Mouse (Mus musculus) 3134 (cell line): ENCODE measurements around the gene Spocd1.

Experiments
- DNase-seq: peaks from one replicate; pipeline ENCODE4 v3.0.0-alpha.2; 2011; ENCODE audit warnings: low spot score; ENCODE audit not compliant: insufficient read length; ENCODE audit errors: extremely low read depth

Gene Spocd1

DNA sequence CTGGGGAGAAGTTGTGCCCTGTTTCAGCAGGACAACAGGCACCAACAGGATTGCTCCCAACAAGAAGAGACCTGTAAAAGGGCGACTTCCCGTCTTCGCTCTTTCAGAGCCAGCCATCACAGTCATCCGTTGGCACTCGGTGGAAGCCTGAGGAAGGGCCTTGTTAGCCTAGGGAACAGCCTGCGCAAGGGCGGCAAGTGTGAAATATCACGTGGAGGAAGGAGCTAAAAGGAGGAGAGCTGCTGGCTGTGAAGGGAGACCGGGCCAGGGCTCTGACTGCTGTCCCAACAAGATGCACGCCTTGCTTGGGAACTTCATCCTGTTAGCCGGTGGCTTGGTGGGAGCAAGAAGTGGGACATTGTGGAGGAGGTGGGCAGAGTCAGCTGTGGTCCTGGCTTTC lies 69.1 kb downstream of the Spocd1 start:
- no peak for DNase-seq

DNA sequence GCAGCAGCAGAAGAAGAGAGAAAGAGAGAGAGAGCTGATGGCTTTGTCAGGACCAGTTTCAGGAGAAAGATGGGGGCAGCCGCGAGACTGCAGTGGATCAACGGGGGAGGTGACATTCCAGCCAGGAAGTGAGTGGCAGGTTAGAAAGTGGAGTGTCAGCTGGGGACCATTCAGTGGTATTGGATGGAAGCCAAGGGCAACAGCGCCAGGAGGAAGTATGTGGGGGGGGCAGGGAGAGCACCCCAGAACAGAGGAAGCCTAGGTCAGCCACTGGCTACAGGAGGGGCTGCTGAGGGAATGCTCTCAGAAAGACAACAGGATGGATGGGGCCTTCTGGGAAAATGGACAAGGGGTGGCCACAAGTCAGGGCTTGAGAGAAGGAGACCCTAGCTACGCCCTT lies 72.7 kb downstream of the Spocd1 start:
- DNase-seq, result no peak

DNA sequence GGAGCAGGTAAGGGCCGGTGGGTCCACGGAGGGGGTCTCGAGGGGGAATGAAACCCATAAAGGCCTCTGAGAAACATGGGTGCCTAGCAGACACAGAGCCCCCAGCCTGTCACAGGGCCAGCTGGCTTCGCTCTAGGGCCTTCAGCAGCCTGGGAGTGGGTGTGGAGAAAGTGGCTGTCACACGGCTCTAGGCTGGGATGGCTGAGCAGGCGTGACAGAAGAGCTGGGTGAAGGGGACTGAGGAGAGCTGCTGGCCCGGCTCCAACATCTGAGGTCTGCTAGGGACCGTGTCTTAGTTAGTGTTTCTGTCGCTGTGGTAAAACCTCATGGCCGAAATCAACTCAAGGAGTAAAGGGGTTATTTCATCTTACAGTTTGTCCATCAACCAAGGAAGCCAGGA lies 73.1 kb downstream of the Spocd1 start:
- no peak for DNase-seq

DNA sequence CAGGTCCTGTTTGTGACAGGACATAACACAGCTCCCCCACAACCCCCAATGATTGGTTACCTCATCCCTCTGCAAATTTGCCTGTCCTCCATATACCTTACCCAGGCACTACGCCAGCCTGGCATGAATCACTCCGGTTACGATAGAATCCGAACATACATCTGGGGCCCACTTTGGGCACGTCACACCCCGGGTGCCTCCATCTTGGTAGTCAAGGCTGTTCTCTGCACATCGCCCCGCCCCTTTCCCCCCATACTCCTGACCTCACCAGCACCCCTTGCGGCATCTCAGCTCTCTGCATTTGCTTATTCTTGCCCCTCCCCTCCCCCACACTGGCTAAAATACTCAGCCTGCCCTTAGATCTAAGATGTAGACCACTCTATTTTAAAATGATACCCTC lies 76.5 kb downstream of the Spocd1 start:
- DNase-seq, result no peak

DNA sequence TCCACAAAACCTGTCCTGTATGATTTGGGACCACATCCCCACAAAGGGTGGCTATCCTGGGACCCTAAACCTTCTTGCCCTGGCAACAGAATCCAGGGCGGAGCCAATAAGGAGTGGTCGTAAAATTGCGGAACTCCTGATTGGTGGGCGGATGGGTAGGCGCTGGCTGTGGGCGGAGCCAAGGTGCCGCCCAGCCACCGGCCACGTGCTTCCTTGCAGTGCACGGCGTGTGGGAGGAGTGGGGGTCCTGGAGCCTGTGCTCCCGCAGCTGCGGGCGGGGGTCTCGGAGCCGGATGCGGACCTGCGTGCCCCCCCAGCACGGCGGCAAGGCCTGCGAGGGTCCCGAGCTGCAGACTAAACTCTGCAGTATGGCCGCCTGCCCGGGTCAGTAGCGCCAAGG lies 77.5 kb downstream of the Spocd1 start:
- no peak for DNase-seq
